Mouse (Mus musculus) liver, embryonic 16.5 days (tissue): ENCODE results near the gene Pgr. TPM values are rescaled to one million over a fixed set of nuclear protein-coding genes. Genes with fewer than 3 reads are reported as not detected.

Experiments used
- ATAC-seq: fragments of 200-750 bp; cut with Nextera tagmentation; 2 replicates; pipeline ENCODE4 v1.8.0; 2017; ENCODE audit warnings: low read depth, mild to moderate bottlenecking, moderate number of reproducible peaks, moderate library complexity
- H3K27ac ChIP-seq: fragments of 300-500 bp; sonication (generic); 2 replicates; pipeline ENCODE4 v1.5.1; 2014; ENCODE audit warnings: mild to moderate bottlenecking, low read length
- H3K27me3 ChIP-seq: fragments of 300-500 bp; sonication (generic); 2 replicates; pipeline ENCODE4 v1.6.1; 2014; ENCODE audit warnings: low read depth, low read length, mixed read lengths; ENCODE audit not compliant: control insufficient read depth, insufficient read depth
- H3K36me3 ChIP-seq: fragments of 300-500 bp; sonication (generic); 2 replicates; pipeline ENCODE4 v1.6.1; 2014; ENCODE audit warnings: mild to moderate bottlenecking; ENCODE audit not compliant: control insufficient read depth, insufficient read depth
- H3K4me1 ChIP-seq: fragments of 300-500 bp; sonication (generic); 2 replicates; pipeline ENCODE4 v1.6.1; 2014; ENCODE audit warnings: low read depth, low read length, mixed read lengths; ENCODE audit not compliant: control insufficient read depth
- H3K4me2 ChIP-seq: fragments of 300-500 bp; sonication (generic); 2 replicates; pipeline ENCODE4 v1.6.1; 2014; ENCODE audit warnings: low read depth, low read length, mixed read lengths
- H3K4me3 ChIP-seq: fragments of 300-500 bp; sonication (generic); 2 replicates; pipeline ENCODE4 v1.5.1; 2014; ENCODE audit warnings: low read depth, mild to moderate bottlenecking, low read length
- H3K9ac ChIP-seq: fragments of 300-500 bp; sonication (generic); 2 replicates; pipeline ENCODE4 v1.6.1; 2014; ENCODE audit warnings: low read depth, low read length
- H3K9me3 ChIP-seq: fragments of 300-500 bp; sonication (generic); replicated peaks from 2 replicates; pipeline ENCODE4 v1.6.1; 2016; ENCODE audit warnings: low read length; ENCODE audit not compliant: control insufficient read depth
- WGBS: fragments of 180-500 bp; shearing (Covaris S2); extraction: QIAGEN DNeasy Blood & Tissue Kit; methylation state at CpG from one replicate; pipeline ENCODE4 v1.1.7; 2014; ENCODE audit not compliant: insufficient replicate concordance; 5-methylcytosine and 5-hydroxymethylcytosine counted together
- polyA plus RNA-seq: library from polyadenylated mRNA; unstranded; fragments of >200 nt; fragmentation: Nextera tagmentation; extraction: Ambion mirVana; gene quantifications from 2 replicates; pipeline ENCODE4 v1.2.1, GENCODE M21; 2015

Gene Pgr
- polyA plus RNA-seq, 1 experiment from 2014 or later, result not detected

DNA sequence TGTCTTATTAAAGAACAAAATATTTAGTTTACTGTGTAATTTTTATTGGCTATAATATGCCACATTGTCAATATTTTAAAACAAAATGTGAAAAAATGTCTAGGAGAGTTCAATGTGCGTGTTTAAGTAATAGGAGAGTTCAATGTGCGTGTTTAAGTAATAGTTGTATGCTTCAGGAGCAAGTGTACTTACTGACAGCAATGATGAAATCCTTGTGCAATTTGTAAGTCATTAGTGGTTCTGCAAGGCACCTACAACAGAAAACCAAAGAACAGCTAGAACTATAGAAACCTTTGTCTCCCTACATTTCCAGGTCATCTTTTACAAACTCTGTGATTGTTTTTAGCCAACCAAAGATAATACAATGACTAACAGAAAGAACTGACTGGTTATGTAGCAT, 115.5 kb downstream of the Pgr start:
- Histone ChIP-seq H3K27me3 (no peaks in the 10 kb centered on the region), H3K9ac (no peak overlapping the region), H3K4me2 (no peak overlapping the region), H3K4me3 (no peak overlapping the region), H3K36me3 (no peaks in the 10 kb centered on the region), H3K4me1 (no peaks in the 10 kb centered on the region), H3K9me3 (no peaks in the 10 kb centered on the region), H3K27ac (no peak overlapping the region)
- ATAC-seq, result no peak
- WGBS, result 63% methylated on average over 2 of the region's 2 CpGs

Other genes starting within 250 kb of the Pgr start
- gene Gm16485, start 72.0 kb downstream of the Pgr start, polyA plus RNA-seq, result not detected in 2 replicates